Mouse (Mus musculus) liver, embryonic 13.5 days (tissue): ENCODE results near the gene Cacna1f. TPM values are rescaled to one million over a fixed set of nuclear protein-coding genes. Genes with fewer than 3 reads are reported as not detected.

Source experiments
- ATAC-seq: fragments of 200-750 bp; cut with Nextera tagmentation; 2 replicates; pipeline ENCODE4 v1.8.0; 2017; ENCODE audit warnings: low read depth, mild to moderate bottlenecking, moderate number of reproducible peaks, moderate library complexity
- DNase-seq: peaks from one replicate; pipeline ENCODE4 v3.0.0; 2022
- H3K27ac ChIP-seq: fragments of 300-500 bp; sonication (generic); 2 replicates; pipeline ENCODE4 v1.5.1; 2015; ENCODE audit warnings: moderate library complexity, mild to moderate bottlenecking, inconsistent platforms
- H3K27me3 ChIP-seq: fragments of 300-500 bp; sonication (generic); 2 replicates; pipeline ENCODE4 v1.6.1; 2015; ENCODE audit warnings: mild to moderate bottlenecking, inconsistent platforms
- H3K36me3 ChIP-seq: fragments of 300-500 bp; sonication (generic); 2 replicates; pipeline ENCODE4 v1.6.1; 2015; ENCODE audit warnings: mild to moderate bottlenecking, inconsistent platforms
- H3K4me1 ChIP-seq: fragments of 300-500 bp; sonication (generic); replicated peaks from 2 replicates; pipeline ENCODE4 v1.6.1; 2015; ENCODE audit warnings: inconsistent platforms
- H3K4me2 ChIP-seq: fragments of 300-500 bp; sonication (generic); 2 replicates; pipeline ENCODE4 v1.6.1; 2015; ENCODE audit warnings: inconsistent platforms, mild to moderate bottlenecking, moderate library complexity
- H3K4me3 ChIP-seq: fragments of 300-500 bp; sonication (generic); replicated peaks from 2 replicates; pipeline ENCODE4 v1.5.1; 2015; ENCODE audit warnings: mild to moderate bottlenecking, inconsistent platforms
- H3K9ac ChIP-seq: fragments of 300-500 bp; sonication (generic); 2 replicates; pipeline ENCODE4 v1.6.1; 2015; ENCODE audit warnings: mild to moderate bottlenecking, inconsistent platforms
- H3K9me3 ChIP-seq: fragments of 300-500 bp; sonication (generic); replicated peaks from 2 replicates; pipeline ENCODE4 v1.6.1; 2016; ENCODE audit warnings: inconsistent platforms
- WGBS: fragments of 180-500 bp; shearing (Covaris S2); methylation state at CpG from one replicate; pipeline ENCODE4 v1.1.7; 2015; ENCODE audit not compliant: insufficient replicate concordance; 5-methylcytosine and 5-hydroxymethylcytosine counted together
- polyA plus RNA-seq: library from polyadenylated mRNA; unstranded; fragments of >200 nt; fragmentation: Nextera tagmentation; extraction: Ambion mirVana; gene quantifications from 2 replicates; pipeline ENCODE4 v1.2.1, GENCODE M21; 2015

Gene Cacna1f
- polyA plus RNA-seq, 1 experiment from 2014 or later, result not detected

DNA sequence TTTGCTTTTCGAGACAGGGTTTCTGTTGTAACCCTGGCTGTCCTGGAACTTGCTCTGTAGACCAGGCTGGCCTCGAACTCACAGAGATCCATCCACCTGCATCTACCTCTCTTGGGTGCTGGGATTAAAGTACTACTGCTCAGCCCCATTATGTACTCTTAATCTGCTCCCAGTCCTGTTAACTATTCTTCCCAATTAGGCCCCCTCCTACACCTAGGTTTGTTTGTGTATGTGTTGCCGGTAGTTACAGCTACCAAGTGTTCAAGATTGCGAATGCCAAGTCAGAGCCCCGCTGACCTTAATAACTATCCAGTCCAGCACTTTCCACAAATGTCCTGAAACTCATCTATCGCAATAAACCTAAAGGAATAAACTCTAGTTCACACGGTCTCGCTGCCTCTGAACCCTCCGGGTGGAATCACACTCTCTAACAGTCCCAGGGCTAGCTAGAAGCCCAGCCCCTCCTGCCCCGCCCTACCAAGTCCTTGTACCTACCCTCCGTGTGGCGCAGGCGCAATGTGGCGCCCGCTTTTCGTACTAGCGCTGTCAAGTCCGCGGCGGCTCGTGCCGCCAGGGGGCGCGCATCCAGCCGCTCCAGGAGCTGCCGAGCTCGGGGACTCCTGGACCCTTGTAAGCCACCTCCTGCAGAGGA is 72.6 kb downstream of the Cacna1f start:
- peak; percentile 92 for ATAC-seq
- peak; percentile 82 for DNase-seq
- H3K36me3 ChIP-seq, result no peaks in the 10 kb centered on the region
- no peaks in the 10 kb centered on the region for H3K27me3 ChIP-seq
- WGBS, result 18% methylated on average over 27 of the region's 27 CpGs
- H3K9me3 ChIP-seq, result no peaks in the 10 kb centered on the region
- no peak overlapping the region for H3K27ac ChIP-seq
- H3K4me2 ChIP-seq, result peak overlapping the region; percentile 56
- H3K9ac ChIP-seq, result no peak overlapping the region
- H3K4me1 ChIP-seq, result peaks cover 9% of the 10 kb centered on the region; the same call in 1 of the 2 replicates
- peak overlapping the region; percentile 30 for H3K4me3 ChIP-seq

DNA sequence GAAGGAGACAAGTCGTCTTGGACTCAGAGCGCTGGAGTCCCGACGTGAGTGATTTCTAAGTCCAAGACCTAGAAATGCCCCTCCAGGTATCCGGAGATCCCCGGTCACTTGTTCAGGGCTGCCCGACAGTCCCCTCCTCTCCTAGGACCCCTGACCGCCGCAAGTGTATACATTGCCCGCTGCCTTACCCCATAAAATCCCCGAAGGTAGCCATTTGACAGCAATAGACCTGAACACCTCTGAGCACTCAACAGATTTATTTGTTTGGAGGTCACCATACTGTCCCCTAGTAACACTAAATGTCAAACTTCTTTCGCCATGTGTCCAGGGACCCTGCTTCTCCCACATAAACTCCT is 73.2 kb downstream of the Cacna1f start:
- H3K27me3 ChIP-seq, result no peaks in the 10 kb centered on the region
- H3K9ac ChIP-seq, result no peak overlapping the region
- ATAC-seq, result no peak
- DNase-seq, result no peak
- H3K4me3 ChIP-seq, result peak overlapping the region; percentile 30
- no peak overlapping the region for H3K27ac ChIP-seq
- peak overlapping the region; percentile 56 for H3K4me2 ChIP-seq
- H3K36me3 ChIP-seq, result no peaks in the 10 kb centered on the region
- no peaks in the 10 kb centered on the region for H3K9me3 ChIP-seq
- 19% methylated on average over 12 of the region's 12 CpGs for WGBS
- peaks cover 4% of the 10 kb centered on the region; the same call in 1 of the 2 replicates for H3K4me1 ChIP-seq

DNA sequence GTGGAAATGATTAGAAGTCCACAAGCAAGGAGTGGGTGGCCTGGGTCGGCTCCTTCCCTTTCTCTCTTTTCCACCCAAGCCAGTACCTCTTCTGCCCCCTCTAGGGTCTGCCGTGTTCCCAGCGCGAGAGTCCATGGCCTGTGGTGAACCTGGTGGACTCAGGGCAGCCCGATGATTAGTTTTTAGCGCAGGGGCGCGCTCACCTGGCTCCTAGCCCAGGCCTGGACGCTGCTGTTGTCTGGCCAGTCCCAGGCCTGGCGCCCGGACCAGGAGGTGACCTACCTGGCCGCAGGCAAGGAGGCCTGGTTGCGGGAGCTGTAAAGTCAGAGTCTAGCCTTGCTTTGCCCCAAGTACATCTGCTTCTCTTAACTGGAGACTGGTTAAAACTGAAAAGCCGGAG is 74.0 kb downstream of the Cacna1f start, which contains the start of gene Magix:
TSS of gene Magix (minus strand) at position 388 of the 400 bp plus-strand sequence.
- Histone ChIP-seq H3K4me1 (peaks cover 4% of the 10 kb centered on the region; the same call in 1 of the 2 replicates), H3K9ac (no peak within 1 kb of the TSS), H3K27ac (no peak within 1 kb of the TSS), H3K36me3 (no peaks in the 10 kb centered on the region), H3K4me3 (peak within 1 kb of the TSS; percentile 30; the same call in 1 of the 2 replicates), H3K27me3 (no peaks in the 10 kb centered on the region), H3K9me3 (no peaks in the 10 kb centered on the region), H3K4me2 (peak within 1 kb of the TSS; percentile 56)
- ATAC-seq (no peak), DNase-seq (no peak)
- WGBS, result 66% methylated on average over 14 of the region's 14 CpGs

Other genes starting within 250 kb of the Cacna1f start
- gene Usp27x, start 231.3 kb upstream of the Cacna1f start, polyA plus RNA-seq, result 0.03 and 0.10 TPM in 2 replicates
- 0.05 TPM in 1 of 2 replicates, not detected in the other for gene Foxp3, start 33.4 kb upstream of the Cacna1f start, polyA plus RNA-seq
- gene Ppp1r3f, start 32.8 kb upstream of the Cacna1f start, polyA plus RNA-seq, result 0.17 and 0.37 TPM in 2 replicates
- 22.3 and 23.4 TPM in 2 replicates for gene Ccdc22, start 1.6 kb upstream of the Cacna1f start, polyA plus RNA-seq
- 0.34 and 0.55 TPM in 2 replicates for gene Syp, start 31.4 kb downstream of the Cacna1f start, polyA plus RNA-seq
- gene Prickle3, start 50.2 kb downstream of the Cacna1f start, polyA plus RNA-seq, result 0.86 and 0.95 TPM in 2 replicates
- gene Plp2, start 64.3 kb downstream of the Cacna1f start, polyA plus RNA-seq, result 28.2 and 32.5 TPM in 2 replicates
- gene Magix, start 74.2 kb downstream of the Cacna1f start, polyA plus RNA-seq, result not detected in 2 replicates
- gene Gpkow, start 90.0 kb downstream of the Cacna1f start, polyA plus RNA-seq, result 15.0 and 17.7 TPM in 2 replicates
- gene Wdr45, start 107.2 kb downstream of the Cacna1f start, polyA plus RNA-seq, result 13.3 and 15.2 TPM in 2 replicates
- gene Gm45208, start 115.2 kb downstream of the Cacna1f start, polyA plus RNA-seq, result 0.25 TPM in 1 of 2 replicates, not detected in the other
- gene Praf2, start 121.4 kb downstream of the Cacna1f start, polyA plus RNA-seq, result 8.3 and 9.1 TPM in 2 replicates
- 1.7 TPM in 2 replicates for gene Ccdc120, start 143.8 kb downstream of the Cacna1f start, polyA plus RNA-seq
- gene Tfe3, start 155.5 kb downstream of the Cacna1f start, polyA plus RNA-seq, result 8.9 and 10.1 TPM in 2 replicates
- 30.6 and 32.3 TPM in 2 replicates for gene Gripap1, start 182.7 kb downstream of the Cacna1f start, polyA plus RNA-seq
- gene Kcnd1, start 215.2 kb downstream of the Cacna1f start, polyA plus RNA-seq, result 0.13 and 0.34 TPM in 2 replicates
- gene Otud5, start 234.3 kb downstream of the Cacna1f start, polyA plus RNA-seq, result 33.8 and 35.7 TPM in 2 replicates